Mouse (Mus musculus) activated CD4-positive, CD25-positive, alpha-beta regulatory T cell, adult 4 months (primary cell): Measurements from ENCODE around the gene Arid5b. TPM values are rescaled to one million over a fixed set of nuclear protein-coding genes. Genes with fewer than 3 reads are reported as not detected.

Experiments
- ATAC-seq: one replicate; pipeline ENCODE4 v1.8.0; 2017
- polyA plus RNA-seq, 2 experiments: library from polyadenylated mRNA; unstranded; fragments of 100-300 nt; shearing (Covaris generic); gene quantifications; one replicate each; pipeline ENCODE4 v1.2.1; 2017

Arid5b gene
- polyA plus RNA-seq, 2 experiments from 2014 or later: 42.4 to 46.4 TPM

DNA sequence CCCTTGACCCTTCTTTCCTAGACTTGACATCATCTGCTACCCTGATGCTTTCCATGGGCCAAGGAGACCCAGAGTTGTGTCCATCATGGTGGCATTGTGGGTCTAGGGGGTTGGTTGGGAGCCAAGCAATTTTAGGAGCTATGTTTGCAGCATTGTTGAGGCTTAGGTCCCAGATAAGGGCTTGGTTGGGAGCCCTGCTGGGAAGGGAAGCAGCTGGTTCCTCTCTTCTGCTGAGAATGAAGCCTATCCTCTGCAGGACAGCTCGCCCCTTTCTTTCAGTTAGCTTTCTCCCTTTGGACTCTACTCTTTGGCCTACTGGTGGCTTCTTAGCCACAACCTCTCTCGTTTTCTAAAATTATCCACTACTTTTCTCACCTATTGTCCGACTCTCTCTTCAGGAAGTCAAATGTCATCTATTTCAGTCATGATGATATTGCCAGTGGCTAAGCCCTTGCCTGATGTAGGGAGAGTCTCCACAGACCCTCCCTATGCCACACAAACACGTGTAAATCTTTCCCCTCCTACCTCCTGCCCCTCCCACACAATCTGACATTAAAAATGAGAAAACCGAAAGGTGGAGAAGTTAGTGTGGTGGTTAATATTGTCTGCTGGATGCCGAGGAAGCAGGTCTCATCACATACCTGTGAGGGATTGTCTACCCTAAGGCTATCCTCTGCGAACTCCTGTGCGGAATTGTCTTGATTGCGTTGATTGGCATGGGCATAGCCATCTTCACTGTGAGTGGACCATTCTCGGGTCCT is 198.4 kb downstream of the Arid5b start:
- no peak for ATAC-seq

GRCm38 (mm10) chr10:68078708-68079107 is 199.8 kb downstream of the Arid5b start:
- ATAC-seq: no peak

DNA sequence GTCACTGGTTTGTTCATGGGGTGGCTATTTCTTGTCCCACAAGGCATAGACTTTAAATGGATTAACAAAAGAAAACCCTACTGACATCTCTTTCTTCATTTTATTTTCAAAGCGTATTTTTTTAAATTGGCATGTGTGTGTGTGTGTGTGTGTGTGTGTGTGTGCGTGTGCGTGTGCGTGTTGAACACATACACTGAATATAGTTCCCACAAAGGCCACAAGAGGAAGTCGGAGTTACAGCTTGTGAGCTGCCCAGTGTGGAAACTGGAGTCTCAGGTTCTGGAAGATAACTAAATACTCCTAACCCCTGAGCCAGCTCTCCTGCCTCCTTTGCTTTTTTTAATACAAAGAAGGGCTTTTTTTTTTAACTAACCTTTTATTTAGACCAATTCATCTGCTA is 203.4 kb downstream of the Arid5b start:
- ATAC-seq: no peak

GRCm38 (mm10) chr10:68074291-68074690 is 204.2 kb downstream of the Arid5b start:
- ATAC-seq: no peak

GRCm38 (mm10) chr10:68072626-68073025 is 205.9 kb downstream of the Arid5b start:
- no peak for ATAC-seq

DNA sequence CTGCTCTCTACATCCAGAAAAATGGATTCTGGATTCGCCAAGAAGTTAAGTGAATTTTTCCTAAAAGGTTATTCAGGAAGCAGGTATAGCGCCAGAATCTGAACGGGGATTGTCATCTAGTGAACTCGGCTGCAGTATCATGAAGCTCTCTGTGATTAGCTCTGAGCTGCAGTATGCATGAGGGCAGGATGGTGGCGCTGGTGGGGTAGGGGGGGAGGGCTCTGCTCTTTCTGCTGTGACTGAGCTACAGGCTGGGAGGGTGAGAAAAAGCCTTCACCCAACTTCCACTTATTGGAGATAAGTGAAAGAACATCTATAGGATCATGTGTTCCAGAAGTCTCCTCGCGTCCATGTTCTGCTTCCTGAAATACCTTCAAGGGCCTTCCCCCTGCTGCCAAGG is 207.5 kb downstream of the Arid5b start:
- ATAC-seq: no peak

DNA sequence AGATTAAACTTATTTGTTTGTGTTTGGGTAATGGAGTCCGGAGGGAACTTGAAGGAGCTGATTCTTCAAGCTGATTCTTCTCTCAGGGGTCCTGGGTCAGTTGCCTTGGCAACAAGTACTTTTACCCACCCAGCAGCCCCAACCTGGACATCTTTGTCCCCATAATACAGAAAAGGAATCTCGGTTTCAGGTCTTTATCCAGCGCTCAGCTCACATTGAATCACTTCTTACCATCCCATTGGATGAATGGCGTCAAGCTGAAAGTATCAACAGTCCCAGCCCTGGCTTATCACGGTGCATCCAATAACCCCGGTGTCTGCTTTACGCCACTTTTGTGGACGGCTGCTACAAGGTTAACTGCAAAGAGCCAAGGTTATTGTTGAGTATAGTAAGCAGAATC is 210.1 kb downstream of the Arid5b start:
- ATAC-seq: no peak

DNA sequence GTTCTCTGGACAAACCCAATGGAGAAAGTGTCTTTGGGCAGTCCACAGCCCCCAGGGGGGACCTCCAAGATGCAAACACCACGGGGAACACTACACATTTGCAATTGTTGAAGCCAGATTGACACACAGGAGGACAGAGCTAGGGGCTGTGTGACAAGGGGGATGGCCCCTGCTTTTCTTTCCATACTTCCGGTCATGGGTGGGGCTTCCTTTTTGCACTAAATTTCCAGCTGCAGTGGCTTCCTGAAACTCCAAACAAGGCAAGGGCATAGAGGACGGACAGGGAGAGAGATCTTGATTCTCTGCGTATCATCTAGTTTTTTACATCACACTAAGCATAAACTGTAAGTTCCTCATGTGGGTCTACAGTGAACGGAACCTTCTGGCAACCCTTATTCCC is 210.6 kb downstream of the Arid5b start:
- ATAC-seq: no peak

DNA sequence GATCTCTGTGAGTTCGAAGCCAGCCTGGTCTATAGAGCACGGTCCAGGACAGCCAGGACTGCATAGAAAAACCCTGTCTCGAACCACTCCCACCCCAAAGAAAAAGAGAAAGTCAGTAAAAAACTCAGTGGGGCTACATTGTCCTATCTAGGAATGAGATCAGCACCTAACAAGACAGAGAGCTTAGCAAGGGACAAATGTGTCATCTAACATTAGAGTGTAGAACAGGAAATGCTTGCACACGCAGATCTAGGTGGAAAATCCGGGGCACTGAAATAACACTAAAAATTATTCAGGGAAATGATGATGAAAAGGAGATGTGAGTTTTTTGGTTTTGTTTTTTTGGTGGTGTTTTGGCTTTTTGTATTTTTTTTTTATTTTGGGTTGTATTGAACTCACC is 212.4 kb downstream of the Arid5b start:
- peak; percentile 76 for ATAC-seq

GRCm38 (mm10) chr10:68064571-68064970 is 214.0 kb downstream of the Arid5b start:
- ATAC-seq: no peak

GRCm38 (mm10) chr10:68063806-68064545 is 214.6 kb downstream of the Arid5b start:
- no peak for ATAC-seq

DNA sequence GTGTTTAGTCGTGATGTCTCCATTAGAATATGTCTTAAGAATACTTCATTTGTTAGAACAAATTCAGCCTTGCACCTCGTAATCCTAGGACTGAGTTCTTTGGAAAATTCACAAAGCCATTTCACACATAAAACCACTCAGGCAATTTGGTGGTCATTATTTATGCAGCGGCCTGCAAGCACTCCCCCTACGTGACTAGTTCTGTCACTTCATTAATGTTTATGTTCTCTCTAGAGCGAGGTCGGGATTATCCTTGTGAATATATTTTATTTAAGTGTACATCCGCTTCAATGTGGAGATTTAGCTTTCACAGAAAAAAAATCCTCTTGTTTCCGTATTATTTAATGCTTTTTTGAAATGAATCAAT is 217.3 kb downstream of the Arid5b start:
- ATAC-seq: no peak

DNA sequence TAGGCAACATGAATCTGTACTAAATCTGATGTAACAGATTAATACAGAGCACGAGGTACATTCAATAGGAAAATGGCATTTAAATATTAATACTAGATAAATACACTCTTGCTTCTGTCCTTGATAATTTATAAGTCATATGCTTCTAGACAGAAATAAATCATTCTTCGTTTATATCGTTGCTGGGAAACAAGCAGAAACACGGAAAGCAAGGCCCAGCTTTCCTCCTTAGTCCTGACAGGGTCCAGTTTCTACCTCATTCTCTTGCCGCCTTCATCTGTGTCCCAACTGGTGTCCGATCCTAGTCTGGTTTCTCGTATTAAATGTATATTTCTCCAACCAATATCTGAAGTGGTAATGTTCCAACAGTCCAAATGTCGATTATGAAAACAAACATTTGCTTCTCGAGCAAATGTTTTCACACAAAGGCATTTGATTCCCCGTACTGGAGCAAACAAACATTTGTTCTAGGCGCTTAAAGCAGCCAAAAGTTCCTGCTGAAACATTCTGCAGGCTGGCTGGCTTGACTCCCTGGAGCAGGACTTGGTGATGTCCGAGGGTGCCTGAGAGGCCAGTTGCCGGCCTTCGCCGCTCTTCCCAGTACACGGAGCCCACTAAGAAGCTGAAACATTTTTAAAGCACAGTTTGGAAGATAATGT is 217.8 kb downstream of the Arid5b start:
- ATAC-seq: no peak

DNA sequence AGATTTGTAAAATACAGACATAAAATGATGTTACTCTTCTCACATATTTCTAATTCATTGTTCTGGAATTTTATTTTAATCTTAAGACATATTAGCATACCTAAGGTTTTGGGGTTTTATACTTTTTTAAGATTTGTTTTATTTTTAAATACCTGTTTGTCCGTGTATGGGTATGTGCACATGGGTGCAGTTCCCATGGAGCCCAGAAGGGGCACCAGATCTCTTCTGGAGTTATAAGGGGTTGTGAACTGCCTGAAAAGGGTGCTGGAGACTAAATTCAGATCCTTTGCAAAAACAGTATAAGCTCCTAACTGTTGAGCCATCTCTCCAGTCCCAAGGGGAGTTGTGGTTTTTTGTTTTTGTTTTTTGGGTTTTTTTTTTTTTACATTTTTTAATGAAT is 220.2 kb downstream of the Arid5b start:
- no peak for ATAC-seq

- ATAC-seq: no peak
These were observed 220.7 kb downstream of the Arid5b start for GRCm38 (mm10) chr10:68057841-68058240.

- no peak for ATAC-seq
These were observed 223.8 kb downstream of the Arid5b start for GRCm38 (mm10) chr10:68054706-68055105.

DNA sequence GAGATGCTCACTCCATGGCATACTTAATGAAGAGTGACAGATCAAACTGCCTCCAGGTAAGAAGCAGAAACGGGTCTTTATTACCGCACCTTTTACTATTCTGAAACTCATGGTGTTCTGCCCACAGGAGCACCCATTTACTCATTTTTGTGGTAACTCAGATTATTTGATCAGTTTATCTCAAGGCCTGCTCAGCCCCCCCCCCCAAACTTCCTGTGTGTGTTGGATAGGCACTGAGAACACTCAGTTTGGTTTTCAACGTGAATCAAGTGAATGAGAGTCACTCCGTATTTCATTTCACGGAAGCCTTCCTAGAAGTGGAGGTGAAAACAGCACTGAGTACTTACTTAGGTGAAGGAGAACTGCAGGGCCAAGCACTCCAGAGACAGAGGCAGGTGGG is 224.4 kb downstream of the Arid5b start:
- ATAC-seq: peak; percentile 81

- ATAC-seq: no peak
These were observed 226.2 kb downstream of the Arid5b start for GRCm38 (mm10) chr10:68052307-68052706.

- ATAC-seq: no peak
These were observed 227.1 kb downstream of the Arid5b start for GRCm38 (mm10) chr10:68051316-68051933.

DNA sequence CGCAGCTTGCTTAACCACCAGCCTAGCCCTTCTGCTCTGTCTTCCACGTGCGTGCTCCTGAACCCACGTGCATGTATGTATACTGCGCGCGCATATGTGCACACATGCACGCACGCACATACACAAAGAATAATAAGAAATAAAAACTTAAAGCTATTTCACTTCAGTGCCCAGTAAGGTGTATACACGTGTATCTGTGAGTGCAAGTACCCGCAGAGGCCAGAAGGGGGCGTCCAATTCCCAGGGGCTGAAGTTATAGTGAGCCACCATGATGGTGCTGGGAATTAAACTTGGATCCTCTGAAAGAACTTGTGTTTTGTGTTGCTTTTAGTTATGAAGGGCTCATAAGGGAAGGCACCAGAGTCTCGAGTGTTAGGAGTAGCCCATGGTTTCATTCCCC is 227.7 kb downstream of the Arid5b start:
- no peak for ATAC-seq

DNA sequence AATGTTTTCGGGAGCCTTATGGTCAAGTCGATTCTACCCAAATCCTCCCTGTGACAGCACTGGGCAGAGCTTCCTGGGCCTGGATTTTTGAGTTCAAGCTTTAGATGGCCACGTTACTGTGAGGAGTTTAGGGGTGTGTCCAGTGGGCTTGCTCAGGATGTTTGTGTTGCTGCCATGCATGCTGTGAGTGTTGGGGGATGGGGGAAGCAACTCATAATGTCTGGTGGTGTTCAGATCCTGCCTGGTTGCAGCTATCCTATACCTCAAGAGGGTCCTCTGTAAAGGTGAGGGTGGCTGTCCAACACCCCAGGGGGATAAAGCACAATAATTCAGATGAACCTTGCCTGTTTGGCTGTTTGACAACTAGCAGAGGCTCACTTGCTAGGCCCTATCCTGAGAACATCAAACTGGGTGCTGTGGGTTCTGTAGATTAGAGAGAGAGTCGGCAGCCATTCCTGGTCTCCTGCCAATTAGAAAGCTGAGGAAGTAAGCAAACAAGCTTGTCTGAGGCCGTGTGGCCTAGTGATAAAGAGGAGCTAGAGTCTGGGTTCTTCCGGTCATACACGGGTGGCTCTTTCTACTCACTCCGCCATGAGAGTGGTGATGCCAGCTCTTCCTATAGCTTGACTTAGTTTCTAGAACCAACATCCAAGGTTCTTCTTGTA is 229.8 kb downstream of the Arid5b start:
- no peak for ATAC-seq

- no peak for ATAC-seq
These were observed 233.7 kb downstream of the Arid5b start for GRCm38 (mm10) chr10:68044864-68045263.

DNA sequence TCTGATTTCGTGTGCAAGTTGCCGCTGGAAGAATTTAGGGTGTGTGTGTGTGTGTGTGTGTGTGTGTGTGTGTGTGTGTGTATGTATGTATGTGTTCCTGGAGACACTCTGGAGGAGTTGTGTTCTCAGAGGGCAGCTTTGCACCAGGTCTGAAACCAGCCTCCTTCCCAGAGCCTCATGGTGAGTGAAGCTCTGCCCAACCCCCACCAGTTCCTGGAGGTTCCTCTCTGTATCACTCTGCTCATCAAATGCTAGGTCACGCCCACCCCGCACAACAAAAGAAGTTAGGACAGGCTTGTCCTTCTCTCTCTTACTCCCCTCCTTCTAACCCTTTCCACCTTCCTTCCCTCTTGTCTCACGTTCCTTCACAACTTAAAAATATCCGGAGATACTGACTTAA is 234.6 kb downstream of the Arid5b start:
- no peak for ATAC-seq
